Mouse (Mus musculus) CH12.LX (cell line): ENCODE data around the gene Polr3gl. TPM values are rescaled to one million over a fixed set of nuclear protein-coding genes. Genes with fewer than 3 reads are reported as not detected.

Experiments
- DNase-seq: peaks from one replicate; pipeline ENCODE4 v3.0.0-alpha.2; 2013; ENCODE audit errors: extremely low read depth
- H3K27ac ChIP-seq: 2 replicates; pipeline ENCODE4 v1.5.1; 2012; ENCODE audit warnings: low read depth, mild to moderate bottlenecking, control low read depth, moderate library complexity; ENCODE audit not compliant: insufficient read depth
- H3K27me3 ChIP-seq: replicated peaks from 2 replicates; pipeline ENCODE3; 2012; ENCODE audit warnings: inconsistent platforms
- H3K36me3 ChIP-seq, 2 experiments: replicated peaks in 1 of 2; 2 replicates each; pipeline versions ENCODE3 to v1.6.1; 2012; ENCODE audit warnings: inconsistent platforms in 1 of 2, low read length in 1 of 2, mild to moderate bottlenecking in 1 of 2, mixed read lengths in 1 of 2, moderate library complexity in 1 of 2; ENCODE audit not compliant: control insufficient read depth in 1 of 2, insufficient read depth in 1 of 2
- H3K4me1 ChIP-seq, 2 experiments: 2 replicates each; pipeline ENCODE4 v1.6.1; 2012; ENCODE audit warnings: inconsistent platforms in 1 of 2, moderate library complexity in 1 of 2; ENCODE audit not compliant: insufficient read depth in 2 of 2, control insufficient read depth in 1 of 2
- H3K4me2 ChIP-seq: 2 replicates; pipeline ENCODE4 v1.6.1; 2012; ENCODE audit warnings: low read depth, mild to moderate bottlenecking, control low read depth; ENCODE audit not compliant: poor library complexity, insufficient read depth, severe bottlenecking
- H3K4me3 ChIP-seq, 3 experiments: fragments of 150-350 bp in 1 of 3; sonication (generic) in 1 of 3; replicated peaks in 1 of 3; 2 replicates each; pipeline versions ENCODE3 to v1.5.1; 2011 to 2012; ENCODE audit warnings: low read depth in 2 of 3, low read length in 2 of 3, mild to moderate bottlenecking in 2 of 3, moderate library complexity in 2 of 3, control low read depth in 1 of 3, improper control_type of control experiment in 1 of 3, inconsistent platforms in 1 of 3, mixed read lengths in 1 of 3; ENCODE audit not compliant: poor library complexity in 1 of 3
- H3K79me2 ChIP-seq: replicated peaks from 2 replicates; pipeline ENCODE4 v1.6.1; 2012; ENCODE audit warnings: mild to moderate bottlenecking, moderate library complexity; ENCODE audit not compliant: control insufficient read depth, poor library complexity, insufficient read depth, severe bottlenecking; ENCODE audit errors: extremely low read depth
- H3K9ac ChIP-seq: 2 replicates; pipeline ENCODE4 v1.6.1; 2012; ENCODE audit warnings: low read depth, mild to moderate bottlenecking, control low read depth, moderate library complexity; ENCODE audit not compliant: insufficient read depth
- H3K9me3 ChIP-seq: replicated peaks from 2 replicates; pipeline ENCODE3; 2012; ENCODE audit warnings: low read length, inconsistent platforms, mixed read lengths
- BHLHE40 ChIP-seq: IDR thresholded peaks from 2 replicates; pipeline ENCODE4 v1.6.1; 2011; ENCODE audit warnings: mild to moderate bottlenecking, low read depth, low read length, improper control_type of control experiment
- CHD1 ChIP-seq: IDR thresholded peaks from 2 replicates; pipeline ENCODE4 v1.6.1; 2012; ENCODE audit warnings: low read depth, low read length, improper control_type of control experiment, inconsistent platforms
- CTCF ChIP-seq, 2 experiments: IDR thresholded peaks in 1 of 2; conservative IDR thresholded peaks in 1 of 2; 2 replicates each; pipeline ENCODE4 v1.5.1; 2011 to 2012; ENCODE audit warnings: low read depth in 2 of 2, low read length in 2 of 2, improper control_type of control experiment in 1 of 2, inconsistent platforms in 1 of 2, mild to moderate bottlenecking in 1 of 2, moderate library complexity in 1 of 2
- ELF1 ChIP-seq: IDR thresholded peaks from 2 replicates; pipeline ENCODE4 v1.6.1; 2014; ENCODE audit warnings: low read depth, mild to moderate bottlenecking, inconsistent platforms, low read length, improper control_type of control experiment
- EP300 ChIP-seq: IDR thresholded peaks from 2 replicates; pipeline ENCODE4 v1.6.1; 2011; ENCODE audit warnings: low read length, improper control_type of control experiment
- ETS1 ChIP-seq: conservative IDR thresholded peaks from 2 replicates; pipeline ENCODE4 v1.6.1; 2012; ENCODE audit warnings: low read depth, mild to moderate bottlenecking, inconsistent platforms, low read length, improper control_type of control experiment, moderate library complexity
- HCFC1 ChIP-seq: IDR thresholded peaks from 2 replicates; pipeline ENCODE4 v1.6.1; 2012; ENCODE audit warnings: low read depth, mild to moderate bottlenecking, inconsistent platforms, low read length, improper control_type of control experiment
- IRF4 ChIP-seq: IDR thresholded peaks from 2 replicates; pipeline ENCODE4 v1.6.1; 2014; ENCODE audit warnings: low read depth, mild to moderate bottlenecking, inconsistent platforms, low read length, improper control_type of control experiment
- JUND ChIP-seq: conservative IDR thresholded peaks from 2 replicates; pipeline ENCODE4 v1.6.1; 2011; ENCODE audit warnings: low read depth, low read length, improper control_type of control experiment
- MAFK ChIP-seq: IDR thresholded peaks from 2 replicates; pipeline ENCODE4 v1.6.1; 2011; ENCODE audit warnings: low read length, improper control_type of control experiment; ENCODE audit not compliant: insufficient replicate concordance
- MXI1 ChIP-seq: IDR thresholded peaks from 2 replicates; pipeline ENCODE4 v1.6.1; 2011; ENCODE audit warnings: mild to moderate bottlenecking, low read depth, low read length, improper control_type of control experiment
- PAX5 ChIP-seq: IDR thresholded peaks from 2 replicates; pipeline ENCODE4 v1.6.1; 2012; ENCODE audit warnings: low read length, inconsistent platforms, mixed read lengths
- POLR2A ChIP-seq: IDR thresholded peaks from 2 replicates; pipeline ENCODE4 v1.6.1; 2011; ENCODE audit warnings: low read depth, mild to moderate bottlenecking, improper control_type of control experiment, low read length
- POLR2AphosphoS2 ChIP-seq: IDR thresholded peaks from 2 replicates; pipeline ENCODE4 v1.6.1; 2011; ENCODE audit warnings: low read depth, low read length, improper control_type of control experiment
- SMC3 ChIP-seq: IDR thresholded peaks from 2 replicates; pipeline ENCODE4 v1.6.1; 2011; ENCODE audit warnings: low read depth, low read length, improper control_type of control experiment
- TBP ChIP-seq: conservative IDR thresholded peaks from 2 replicates; pipeline ENCODE4 v1.6.1; 2011; ENCODE audit warnings: low read depth, low read length, improper control_type of control experiment
- TCF12 ChIP-seq: IDR thresholded peaks from 2 replicates; pipeline ENCODE4 v1.6.1; 2014; ENCODE audit warnings: low read depth, mild to moderate bottlenecking, inconsistent platforms, low read length, improper control_type of control experiment
- UBTF ChIP-seq: IDR thresholded peaks from 2 replicates; pipeline ENCODE4 v1.6.1; 2012; ENCODE audit warnings: low read depth, mild to moderate bottlenecking, inconsistent platforms, low read length, improper control_type of control experiment, moderate library complexity
- USF2 ChIP-seq: conservative IDR thresholded peaks from 2 replicates; pipeline ENCODE4 v1.6.1; 2011; ENCODE audit warnings: low read depth, low read length, improper control_type of control experiment
- ZNF384 ChIP-seq: IDR thresholded peaks from 2 replicates; pipeline ENCODE4 v1.6.1; 2012; ENCODE audit warnings: low read depth, low read length, improper control_type of control experiment, inconsistent platforms
- dilution Hi-C: fragments of 300-500 bp; cut with MboI; formaldehyde crosslinking; loops from 2 replicates; pipeline ENCODE4 v1.14.3; 2020; ENCODE audit warnings: low sequenced_read_pairs; ENCODE audit not compliant: extremely low pct_unique_long_range_greater_than_20kb, extremely low pct_ligation_motif_present
- in situ Hi-C: fragments of 300-500 bp; cut with MboI; formaldehyde crosslinking; loops from 3 replicates; pipeline ENCODE4 v1.14.3; 2019; ENCODE audit warnings: low sequenced_read_pairs, low pct_ligation_motif_present, low pct_unique_long_range_greater_than_20kb, mixed read lengths
- polyA plus RNA-seq: library from polyadenylated mRNA; unstranded; fragments of >175 nt; gene quantifications from 2 replicates; pipeline ENCODE4 v1.2.1, GENCODE M21; 2012; ENCODE audit warnings: low read depth; ENCODE audit not compliant: insufficient read length
- total RNA-seq, 2 experiments: library from RNA; depleted of rRNA; stranded (reverse); fragments of 300-350 nt in 1 of 2; fragments of >200 nt in 1 of 2; gene quantifications; 2 replicates each; pipeline ENCODE4 v1.2.3; 2012 to 2014

Gene Polr3gl
- total and polyA plus RNA-seq, 3 experiments: 13.7 to 18.8 (median 15.7) TPM

DNA sequence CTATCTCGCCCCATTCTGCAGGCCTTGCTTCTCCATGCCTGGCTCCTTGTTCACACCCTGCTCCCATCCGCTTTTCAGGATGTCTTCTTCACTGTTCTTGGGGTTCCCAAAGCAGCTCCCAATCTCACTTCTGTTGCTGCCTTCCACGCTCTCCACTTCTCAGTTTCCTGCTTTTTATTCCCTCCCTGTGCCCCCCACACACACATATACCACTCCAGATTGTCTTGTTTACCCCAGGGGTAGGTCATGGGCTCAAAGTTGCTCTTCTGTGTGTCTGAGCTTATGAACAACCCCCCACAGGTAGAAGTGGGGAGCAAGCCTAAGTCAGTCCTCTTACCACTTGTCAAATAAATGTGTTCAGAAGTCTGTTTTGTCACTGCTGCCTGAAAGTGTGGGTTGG, 5.4 kb upstream of the Polr3gl start:
- Histone ChIP-seq H3K9me3 (peaks cover 14% of the 10 kb centered on the region), H3K27me3 (no peaks in the 10 kb centered on the region), H3K79me2 (no peaks in the 10 kb centered on the region), H3K4me1 (peaks cover 4 to 20% of the 10 kb centered on the region in 2 experiments; a peak in 2 of 4 replicates), H3K9ac (no peak overlapping the region), H3K4me2 (no peak overlapping the region), H3K27ac (no peak overlapping the region), H3K4me3 (no peak overlapping the region), H3K36me3 (peaks cover 0 to 13% of the 10 kb centered on the region in 2 experiments)
- no peak for TF ChIP-seq TCF12
- DNase-seq: no peak
- in situ Hi-C loops: no loop called here
- dilution Hi-C loops: no loop called here

DNA sequence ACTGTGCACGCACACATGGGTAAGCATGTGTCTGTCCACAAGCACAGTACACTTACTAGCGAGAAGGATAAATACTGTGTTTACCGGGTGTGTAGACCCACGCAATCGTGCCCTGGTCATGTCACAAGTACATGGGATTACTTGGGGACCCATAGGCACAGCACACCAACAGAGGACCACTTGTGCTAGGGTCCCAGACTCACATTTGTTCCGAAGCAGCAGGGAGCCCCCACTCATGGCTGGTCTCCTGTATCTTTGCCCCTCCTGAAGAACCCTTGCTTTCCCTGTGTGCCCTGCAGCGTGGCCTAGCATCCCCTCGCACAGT, 5.0 kb upstream of the Polr3gl start:
- Histone ChIP-seq H3K4me2 (no peak overlapping the region), H3K27ac (no peak overlapping the region), H3K27me3 (no peaks in the 10 kb centered on the region), H3K79me2 (no peaks in the 10 kb centered on the region), H3K9ac (no peak overlapping the region)
- dilution Hi-C loops (no loop called here), in situ Hi-C loops (no loop called here)
- TF ChIP-seq EP300 (no peak), MAFK (no peak), JUND (no peak), ETS1 (no peak), POLR2A (no peak), SMC3 (no peak), USF2 (no peak)
- TF ChIP-seq, all 38 proteins: peak for 0
- DNase-seq: no peak
- Histone ChIP-seq H3K36me3 (peaks cover 0 to 13% of the 10 kb centered on the region in 2 experiments), H3K9me3 (peaks cover 14% of the 10 kb centered on the region), H3K4me3 (no peak overlapping the region), H3K4me1 (peaks cover 4 to 20% of the 10 kb centered on the region in 2 experiments; a peak in 2 of 4 replicates)

DNA sequence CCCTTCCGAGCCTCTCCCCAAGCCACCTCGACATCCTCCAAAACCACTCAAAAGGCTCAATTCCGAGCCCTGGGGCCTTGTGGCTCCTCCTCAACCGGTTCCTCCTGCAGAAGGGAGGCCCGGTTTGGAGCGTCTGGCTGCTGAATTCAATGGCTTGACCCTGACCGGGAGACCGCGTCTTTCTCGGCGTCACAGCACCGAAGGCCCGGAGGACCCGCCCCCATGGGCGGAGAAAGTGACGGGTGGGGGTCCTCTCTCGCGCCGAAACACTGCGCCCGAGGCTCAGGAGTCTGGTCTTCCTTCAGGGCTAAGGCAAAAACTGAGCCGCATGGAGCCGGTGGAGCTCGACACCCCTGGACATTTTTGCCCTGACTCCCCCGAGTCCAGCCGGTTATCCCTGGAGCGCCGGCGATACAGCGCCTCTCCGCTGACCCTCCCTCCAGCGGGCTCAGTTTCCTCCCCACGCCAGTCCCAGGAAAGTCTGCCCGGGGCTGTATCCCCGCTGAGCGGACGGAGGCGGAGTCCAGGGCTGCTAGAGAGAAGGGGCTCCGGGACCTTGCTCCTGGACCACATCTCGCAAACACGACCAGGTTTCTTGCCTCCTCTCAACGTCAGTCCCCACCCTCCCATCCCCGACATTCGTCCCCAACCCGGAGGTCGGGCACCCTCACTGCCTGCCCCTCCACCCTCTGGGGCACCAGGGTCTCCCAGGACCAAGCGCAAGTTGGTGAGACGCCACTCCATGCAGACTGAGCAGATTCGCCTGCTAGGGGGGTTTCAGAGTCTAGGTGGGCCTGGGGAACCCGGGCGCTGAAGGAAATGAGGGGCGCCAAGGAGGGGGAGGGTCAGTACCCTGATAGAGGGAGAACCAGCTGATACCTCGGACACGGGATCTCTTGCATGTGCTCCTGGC, 4.4 kb upstream of the Polr3gl start:
- in situ Hi-C loops (no loop called here), dilution Hi-C loops (no loop called here)
- Histone ChIP-seq H3K4me1 (peaks cover 4 to 20% of the 10 kb centered on the region in 2 experiments; a peak in 2 of 4 replicates), H3K27me3 (no peaks in the 10 kb centered on the region), H3K36me3 (peaks cover 0 to 8% of the 10 kb centered on the region in 2 experiments), H3K79me2 (no peaks in the 10 kb centered on the region), H3K27ac (no peak overlapping the region), H3K9me3 (peaks cover 14% of the 10 kb centered on the region), H3K9ac (no peak overlapping the region), H3K4me2 (no peak overlapping the region), H3K4me3 (no peak overlapping the region)
- DNase-seq: no peak
- TF ChIP-seq ELF1: no peak
- no peak for TF ChIP-seq BHLHE40
- TF ChIP-seq PAX5: no peak
- no peak for TF ChIP-seq TCF12
- TF ChIP-seq TBP: no peak
- TF ChIP-seq IRF4: no peak
- no peak for TF ChIP-seq CHD1
- no peak for TF ChIP-seq POLR2A
- TF ChIP-seq CTCF (conservative IDR thresholded peaks at IDR 0.05 in 1 of 2, IDR thresholded peaks at IDR 0.05 in 1 of 2; ENCODE audit: low read depth in 2 of 2, low read length in 2 of 2): no peak
- TF ChIP-seq MXI1: no peak
- TF ChIP-seq UBTF: no peak
- no peak for TF ChIP-seq HCFC1
- TF ChIP-seq ZNF384: no peak
- no peak for TF ChIP-seq POLR2AphosphoS2
